Mouse (Mus musculus) fibroblast of lung, adult 2 months (primary cell): ENCODE data around the gene Myo3b.
A peak's percentile ranks its signal among the peaks of the same experiment; 100 is the strongest.
"Not testable (repeated sequence)": the region's sequence is repeated elsewhere in the genome, so short reads cannot be mapped to it uniquely, and the experiment has no call there.

ENCODE experiments used
- DNase-seq: peaks from one replicate; pipeline ENCODE4 v3.0.0-alpha.2; 2011; ENCODE audit warnings: low read depth

Myo3b gene

DNA sequence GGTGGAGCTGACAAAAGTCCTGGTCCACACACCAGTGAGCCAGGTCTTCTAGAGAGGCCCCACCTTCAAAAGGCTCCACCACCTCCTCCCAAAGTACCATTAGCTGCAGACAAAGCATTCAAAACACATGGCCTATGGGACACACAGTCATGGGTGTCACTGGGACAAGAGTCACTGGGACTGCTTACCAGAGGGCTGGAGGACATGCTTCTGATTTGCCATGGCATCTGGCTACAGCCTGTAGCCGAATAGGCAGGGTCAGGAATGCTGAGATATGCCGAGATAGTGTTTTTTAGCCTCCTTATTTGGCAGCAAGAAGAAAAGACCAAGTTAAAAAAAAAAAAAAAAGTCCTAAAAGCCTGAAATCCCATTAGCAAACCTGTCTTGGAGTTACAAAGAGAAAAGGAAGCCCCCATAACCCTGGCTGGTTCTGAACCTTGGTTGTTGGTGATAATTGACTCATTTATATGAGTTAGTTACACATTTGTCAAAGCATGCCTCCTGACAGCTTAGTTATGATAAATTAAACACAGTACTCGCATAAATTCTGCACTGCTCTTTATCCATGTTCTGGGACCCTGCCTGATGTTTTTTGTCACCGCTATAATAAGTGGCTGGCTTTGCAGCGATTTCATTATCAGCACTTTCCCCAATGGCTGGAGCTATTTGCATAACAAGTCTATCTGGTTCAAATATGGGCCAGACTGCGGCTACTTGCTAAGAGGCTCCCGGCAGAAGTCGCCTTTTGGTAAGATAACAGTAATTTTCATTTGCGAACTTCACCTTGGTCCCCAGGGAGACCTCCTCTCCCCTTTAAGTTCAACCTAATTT, 156.7 kb downstream of the Myo3b start:
- no peak for DNase-seq

- DNase-seq, result no peak
Observed at GRCm38 (mm10) chr2:70201796-70202555, 163.1 kb downstream of the Myo3b start.

DNA sequence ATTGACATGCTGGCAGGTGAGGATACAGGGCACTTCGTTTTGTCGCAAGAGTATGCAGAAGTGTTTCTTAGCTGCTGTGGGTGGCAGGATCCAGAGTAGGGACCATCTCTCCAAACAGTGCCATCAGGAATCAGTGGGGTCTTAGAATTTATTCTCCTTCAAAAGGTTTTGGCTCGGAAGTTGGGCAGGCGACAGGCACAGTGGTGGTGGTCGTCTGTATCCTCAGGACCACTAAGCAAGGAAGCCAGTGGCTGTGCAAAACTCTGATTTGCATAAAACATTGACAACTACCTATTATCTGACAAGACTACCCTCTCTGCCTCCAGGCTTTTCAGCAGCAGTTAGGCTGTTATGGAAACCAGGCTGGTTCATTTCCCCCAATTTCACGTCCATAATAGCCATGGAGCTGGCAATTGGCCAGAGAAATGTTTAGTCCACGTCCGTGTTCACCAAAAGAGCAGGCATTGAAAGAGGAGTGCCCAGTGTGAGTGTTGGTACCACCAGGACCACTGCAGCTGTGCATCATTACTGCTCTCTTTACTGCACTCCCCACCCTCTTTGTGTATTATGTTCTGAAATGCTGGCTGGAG, 163.7 kb downstream of the Myo3b start:
- DNase-seq, result no peak

- DNase-seq, result peak; percentile 21
Observed at GRCm38 (mm10) chr2:70208411-70208810, 169.5 kb downstream of the Myo3b start.

DNA sequence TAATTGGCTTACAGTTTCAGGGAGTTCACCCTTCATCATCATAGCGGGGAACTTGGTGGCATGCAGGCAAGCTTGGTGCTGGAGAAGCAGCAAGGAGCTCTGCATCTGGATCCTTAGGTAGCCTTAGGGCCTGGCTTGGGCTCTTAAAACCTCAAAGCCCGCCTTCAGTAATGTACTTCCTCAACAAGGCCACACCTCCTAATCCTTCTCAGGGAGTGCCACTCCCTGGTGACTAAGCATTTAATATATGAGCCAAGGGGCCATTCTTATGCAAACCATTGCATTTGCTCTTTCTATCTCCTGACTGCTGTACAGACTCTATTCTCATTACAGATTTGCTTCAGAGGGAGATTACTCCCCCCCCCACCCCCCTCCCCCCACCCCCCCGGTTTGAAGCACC, 170.9 kb downstream of the Myo3b start:
- no peak for DNase-seq

- no peak for DNase-seq
Observed at GRCm38 (mm10) chr2:70210427-70211332, 171.8 kb downstream of the Myo3b start.

GRCm38 (mm10) chr2:70214401-70214800, 175.5 kb downstream of the Myo3b start:
- DNase-seq, result no peak

GRCm38 (mm10) chr2:70217800-70218199, 178.9 kb downstream of the Myo3b start:
- no peak for DNase-seq

DNA sequence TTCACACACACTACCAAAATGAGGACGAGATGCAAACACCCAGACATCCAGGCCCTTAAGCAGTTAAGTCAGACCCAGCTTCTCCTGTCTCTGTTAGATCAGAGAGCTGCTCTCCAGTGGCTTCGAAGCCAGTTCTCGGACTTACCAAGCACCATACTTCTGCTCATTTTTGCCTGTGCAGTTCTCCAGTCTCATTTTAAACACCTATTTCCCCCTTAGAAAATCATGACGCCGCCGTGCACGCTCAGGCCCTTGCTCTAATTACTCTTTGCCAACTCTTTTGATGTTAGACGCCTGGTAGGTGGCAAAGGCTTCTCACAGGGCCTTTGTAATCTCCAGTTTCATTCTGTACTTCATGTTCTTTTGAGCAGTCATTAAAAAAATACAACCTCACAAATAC, 179.5 kb downstream of the Myo3b start:
- DNase-seq, result no peak

- DNase-seq, result no peak
Observed at GRCm38 (mm10) chr2:70226679-70227078, 187.8 kb downstream of the Myo3b start.

- DNase-seq, result not testable (repeated sequence)
Observed at GRCm38 (mm10) chr2:70234450-70234849, 195.5 kb downstream of the Myo3b start.

DNA sequence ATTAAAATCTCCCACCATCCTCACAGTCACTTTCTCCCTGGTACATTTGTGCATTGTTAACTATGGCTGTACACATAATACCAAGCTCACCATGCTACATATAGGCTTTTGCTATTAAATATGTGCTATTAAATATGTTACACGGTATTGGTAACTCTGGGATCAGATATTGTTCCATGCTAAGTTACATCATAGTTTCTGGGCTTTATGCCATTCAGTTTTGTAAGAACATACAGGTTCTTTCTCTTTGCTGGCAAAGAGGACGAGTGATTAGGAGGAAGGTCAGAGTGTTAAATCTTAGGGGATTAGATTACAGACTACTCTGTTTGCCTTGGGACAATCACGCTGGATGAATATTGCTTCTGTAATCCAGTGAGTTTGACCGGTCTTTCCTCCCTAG, 207.1 kb downstream of the Myo3b start:
- no peak for DNase-seq

- DNase-seq, result no peak
Observed at GRCm38 (mm10) chr2:70248616-70249015, 209.7 kb downstream of the Myo3b start.

DNA sequence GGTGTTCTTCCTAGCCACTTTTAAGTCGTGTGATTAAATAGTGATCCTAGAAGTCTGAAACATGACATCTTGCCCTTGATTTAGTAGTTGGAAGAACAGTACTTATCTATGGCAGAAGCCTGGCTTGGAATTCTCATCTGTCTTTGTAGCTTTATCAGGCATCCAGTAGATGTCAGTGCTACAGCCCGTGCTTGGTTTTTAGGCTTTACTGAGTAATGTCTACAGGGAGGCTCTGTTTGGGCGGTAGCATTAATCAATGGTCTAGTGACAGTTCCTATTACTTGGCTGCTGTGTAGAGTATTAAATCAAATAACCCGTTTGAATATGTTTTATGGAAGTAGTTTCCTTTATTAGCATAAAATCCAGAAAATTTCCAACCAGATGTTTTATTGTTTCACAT, 210.9 kb downstream of the Myo3b start:
- no peak for DNase-seq

GRCm38 (mm10) chr2:70251256-70251655, 212.3 kb downstream of the Myo3b start:
- no peak for DNase-seq

DNA sequence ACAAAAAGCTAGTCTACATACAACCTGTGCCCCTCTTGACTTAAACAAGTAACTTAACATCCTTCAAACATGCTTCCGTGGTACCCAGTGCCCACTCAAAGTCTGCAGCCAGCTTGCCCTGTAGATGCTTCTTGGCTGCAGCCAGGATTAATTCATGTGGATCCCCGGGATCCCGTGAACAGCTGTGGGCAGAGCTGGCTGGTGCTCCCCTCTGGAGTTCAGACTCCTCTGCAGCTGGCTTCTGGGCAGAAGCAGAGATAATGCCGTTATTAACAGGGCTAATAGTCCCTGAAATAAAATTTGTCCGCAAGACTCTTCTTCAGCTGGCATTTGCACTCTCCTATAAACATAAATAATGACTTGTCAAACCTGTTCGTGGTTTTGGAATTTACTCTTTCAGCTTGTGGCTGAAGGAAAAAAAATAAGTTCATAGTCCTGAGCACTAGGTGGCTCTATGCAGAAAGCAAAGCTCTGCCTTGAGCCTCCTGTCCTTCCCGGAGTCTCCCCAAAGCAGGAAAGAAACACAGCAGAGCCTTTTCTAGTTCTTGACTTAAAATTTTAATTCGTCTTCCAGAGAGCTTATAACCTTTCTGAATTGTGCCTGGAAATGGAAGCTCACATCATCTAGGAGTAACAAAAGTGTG, 220.6 kb downstream of the Myo3b start:
- peak; percentile 8 for DNase-seq

DNA sequence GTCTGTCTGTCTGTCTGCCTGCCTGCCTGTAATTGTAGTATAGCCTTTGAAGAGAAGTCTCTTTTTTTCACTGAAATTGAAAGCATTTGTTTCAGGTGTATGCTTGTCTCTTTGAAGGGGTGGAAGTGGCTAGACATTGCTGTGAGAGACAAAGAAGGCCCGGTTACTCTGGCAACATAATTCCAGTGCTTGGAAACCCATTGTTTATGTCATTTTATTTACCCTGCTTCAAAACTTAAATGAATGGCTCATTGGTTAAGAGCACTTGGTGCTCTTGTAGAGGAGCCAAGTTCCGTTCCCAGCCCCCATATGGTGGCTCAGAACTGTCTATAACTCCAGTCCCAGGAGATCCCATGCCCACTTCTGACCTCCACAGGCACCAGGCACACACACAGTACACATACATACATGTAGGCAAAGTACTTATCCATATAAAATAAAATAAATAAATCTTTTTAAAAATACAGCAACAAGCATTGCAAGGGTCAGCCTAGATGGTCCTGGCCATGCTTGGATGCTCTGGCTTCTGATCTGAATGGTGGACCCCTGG, 221.8 kb downstream of the Myo3b start:
- no peak for DNase-seq

DNA sequence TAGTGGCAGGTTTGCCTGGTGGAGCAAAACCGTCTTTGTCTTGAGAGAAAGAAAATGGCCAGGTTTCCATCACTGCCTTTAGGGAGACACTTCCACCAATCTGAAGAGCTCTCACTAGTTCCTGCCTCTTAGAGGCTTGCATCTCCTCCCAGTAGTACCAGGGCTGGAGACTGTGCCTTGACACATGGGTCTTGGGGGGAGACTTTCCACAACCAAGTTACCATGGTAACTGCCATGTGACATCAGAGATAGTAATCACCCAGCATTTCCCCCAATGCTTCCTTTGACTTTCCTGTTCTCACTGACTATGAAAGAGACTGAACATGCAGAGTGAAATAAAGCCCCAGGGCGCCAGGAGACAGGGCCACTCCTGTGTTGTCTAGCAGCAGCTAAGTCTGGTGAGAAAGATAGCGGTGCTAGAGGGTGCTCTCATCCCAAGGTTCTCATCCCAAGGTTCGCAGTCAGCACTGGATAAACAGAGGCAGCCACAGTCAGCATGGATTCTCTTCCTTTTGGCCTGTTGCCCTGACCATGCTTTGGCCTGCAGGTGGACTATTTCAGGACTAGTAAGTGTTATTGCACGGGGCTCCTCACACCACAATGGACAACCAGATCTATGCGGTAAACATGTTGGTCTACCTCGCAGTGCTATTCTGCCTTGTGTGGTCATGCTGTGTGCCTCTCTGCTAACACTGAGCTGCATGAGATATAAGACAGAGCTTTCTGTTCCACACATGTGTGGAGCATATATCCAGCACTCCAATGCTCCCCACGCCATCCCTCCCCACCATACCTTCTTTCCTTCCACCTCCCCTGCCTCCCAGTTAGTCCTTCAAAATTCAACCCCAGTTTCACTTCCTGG, 223.0 kb downstream of the Myo3b start:
- DNase-seq, result no peak

GRCm38 (mm10) chr2:70262565-70263082, 223.7 kb downstream of the Myo3b start:
- DNase-seq, result no peak
